Mouse (Mus musculus) megakaryocyte, embryonic 14.5 days (primary cell): ENCODE measurements around the gene Ddx55.

Experiments
- FLI1 ChIP-seq: IDR thresholded peaks from 2 replicates; pipeline ENCODE4 v1.6.1; 2012; ENCODE audit warnings: low read length, inconsistent platforms, mixed read lengths
- GATA1 ChIP-seq: IDR thresholded peaks from 3 replicates; pipeline ENCODE4 v1.6.1; 2012; ENCODE audit warnings: mixed read lengths, low read length, inconsistent platforms, borderline replicate concordance

DNA sequence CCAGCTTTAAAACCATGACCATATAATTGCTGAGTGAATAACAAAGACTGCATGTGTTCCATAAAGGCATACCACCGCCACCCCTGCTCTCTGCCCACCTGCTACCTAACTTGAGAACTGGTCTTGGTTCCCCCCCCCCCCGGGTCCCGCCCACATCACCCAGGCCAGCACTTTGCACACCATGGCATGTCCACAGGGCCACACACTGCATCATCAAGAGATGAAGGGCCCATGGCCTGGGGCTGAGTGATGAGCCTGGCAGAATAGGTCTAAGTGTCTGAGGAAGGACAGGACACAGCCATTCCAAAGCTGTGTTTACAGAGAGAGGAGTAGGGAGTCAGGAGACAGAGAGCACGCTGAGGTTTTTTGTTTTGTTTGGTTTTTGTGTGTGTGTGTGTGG, 24.3 kb upstream of the Ddx55 start:
- no peak for TF ChIP-seq GATA1
- TF ChIP-seq FLI1 = no peak
